Mouse (Mus musculus) thymus, postnatal 36 days (tissue): ENCODE data around the gene Etfbkmt.
"Not testable (repeated sequence)": the region's sequence is repeated elsewhere in the genome, so short reads cannot be mapped to it uniquely, and the experiment has no call there.

ENCODE experiments used
- DNase-seq, 2 experiments: peaks; one replicate each; pipeline ENCODE4 v3.0.0; 2022; ENCODE audit warnings: mixed read lengths in 2 of 2

Etfbkmt gene

DNA sequence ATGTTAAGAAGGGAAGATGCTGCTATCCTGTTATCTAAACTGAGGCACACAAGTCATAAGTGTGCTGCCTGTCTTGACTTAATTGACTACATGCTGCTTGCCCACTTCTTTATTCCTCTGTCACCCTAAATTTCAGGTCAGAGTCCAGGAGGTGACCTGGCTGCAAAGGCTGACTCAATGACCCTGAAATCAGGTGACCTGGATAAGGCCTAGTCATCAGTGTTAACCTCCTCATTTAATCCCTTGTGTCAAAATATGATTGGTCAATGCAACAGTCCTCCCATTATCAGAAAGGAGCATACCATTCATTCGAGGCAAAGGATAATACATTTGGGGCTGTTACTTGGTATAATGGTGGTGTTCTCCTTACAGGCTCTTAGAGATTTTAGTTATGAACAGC, at the start of gene Etfbkmt:
Gene Etfbkmt (plus strand): TSS at position 379 of the 400 bp plus-strand sequence.
- DNase-seq = no peak

DNA sequence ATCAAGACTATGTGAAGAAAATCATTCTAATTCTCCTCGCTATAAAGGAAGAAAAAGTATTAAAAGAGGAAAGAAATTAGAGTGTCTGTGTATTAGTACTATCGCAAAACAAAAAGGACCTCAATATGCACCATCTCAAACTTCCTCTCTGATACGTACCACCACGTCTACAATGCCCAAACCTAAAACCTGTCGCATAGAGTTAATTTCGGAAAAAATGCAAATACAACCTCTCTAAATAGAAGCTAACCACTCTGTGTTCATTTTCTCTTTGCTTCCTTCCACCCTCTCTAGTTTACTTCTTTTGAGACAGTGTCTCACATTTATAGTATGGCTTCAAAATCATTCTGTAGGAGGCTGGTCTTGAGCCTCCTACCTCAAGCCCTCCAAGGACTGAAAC, 47.2 kb upstream of the Etfbkmt start:
- no peak for DNase-seq

DNA sequence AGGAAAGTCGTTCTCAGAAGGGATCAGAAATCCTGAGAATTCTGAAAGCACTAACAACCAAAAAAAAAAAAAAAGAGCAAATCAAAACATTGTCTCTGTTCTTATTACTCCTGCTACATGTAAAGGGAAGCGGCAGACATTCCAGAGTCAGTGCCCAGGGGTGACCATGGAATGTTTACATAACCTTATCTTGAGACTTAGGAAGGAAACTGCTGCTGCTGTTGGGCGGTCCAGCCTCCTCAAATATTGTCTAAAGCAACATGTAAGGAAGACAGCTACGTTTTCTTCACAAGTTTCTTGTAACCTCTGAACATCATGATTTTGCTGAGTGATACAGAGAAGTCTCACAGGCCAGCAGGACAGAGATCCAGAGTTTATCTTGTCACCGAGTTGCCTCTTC, 46.2 kb upstream of the Etfbkmt start:
- no peak for DNase-seq

DNA sequence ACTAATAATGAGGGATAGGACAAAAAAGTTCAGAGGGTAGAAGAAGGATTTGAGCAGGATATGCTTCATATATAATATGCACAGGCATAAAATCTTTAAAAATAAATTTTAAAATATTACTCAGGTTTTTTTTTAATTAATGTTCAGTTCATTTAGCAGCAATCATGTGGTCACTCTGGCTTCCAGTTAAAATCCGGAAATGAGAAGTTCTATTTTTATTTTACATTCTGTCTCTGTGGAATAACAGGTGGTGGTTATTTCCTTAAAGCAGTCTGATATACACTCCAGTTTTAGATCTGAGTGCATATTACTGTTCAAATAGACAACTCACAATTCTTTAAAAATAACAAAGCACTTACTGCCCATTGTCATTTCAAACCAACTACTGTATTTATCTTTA, 45.1 kb upstream of the Etfbkmt start:
- DNase-seq = no peak

DNA sequence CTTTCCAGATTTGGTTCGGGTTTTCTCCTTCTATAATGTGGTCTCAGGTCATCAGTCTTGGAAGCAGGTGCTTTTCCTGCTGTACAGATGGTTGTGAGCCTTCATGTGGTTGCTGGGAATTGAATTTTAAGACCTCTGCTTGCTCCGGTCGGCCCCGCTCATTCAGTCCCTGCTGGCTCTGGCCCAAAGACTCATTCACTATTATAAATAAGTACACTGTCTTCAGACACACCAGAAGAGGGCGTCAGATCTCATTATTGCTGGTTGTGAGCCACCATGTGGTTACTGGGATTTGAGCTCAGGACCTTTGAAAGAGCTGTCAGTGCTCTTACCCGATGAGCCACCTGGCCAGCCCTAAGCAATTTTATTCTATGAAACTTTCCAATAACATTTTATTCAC, 44.3 kb upstream of the Etfbkmt start:
- no peak for DNase-seq

DNA sequence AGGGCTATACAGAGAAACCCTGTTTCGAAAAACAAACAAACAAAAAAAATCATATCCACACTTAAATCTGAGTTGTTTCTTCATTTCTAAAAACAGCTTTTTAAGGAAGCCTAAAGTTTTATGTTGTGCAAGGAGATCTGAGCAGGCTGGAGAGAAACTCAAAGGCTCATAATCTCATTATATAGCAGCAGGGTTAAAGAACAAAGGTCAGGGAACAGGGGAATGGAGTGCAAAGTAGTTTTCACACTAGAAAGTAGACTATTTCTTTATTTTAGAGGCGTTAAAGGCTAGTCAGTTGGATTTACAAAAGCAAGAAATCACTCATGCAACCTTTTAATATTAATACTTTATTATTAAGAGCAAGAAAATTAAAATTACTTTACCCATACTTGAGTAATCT, 43.4 kb upstream of the Etfbkmt start:
- no peak for DNase-seq

DNA sequence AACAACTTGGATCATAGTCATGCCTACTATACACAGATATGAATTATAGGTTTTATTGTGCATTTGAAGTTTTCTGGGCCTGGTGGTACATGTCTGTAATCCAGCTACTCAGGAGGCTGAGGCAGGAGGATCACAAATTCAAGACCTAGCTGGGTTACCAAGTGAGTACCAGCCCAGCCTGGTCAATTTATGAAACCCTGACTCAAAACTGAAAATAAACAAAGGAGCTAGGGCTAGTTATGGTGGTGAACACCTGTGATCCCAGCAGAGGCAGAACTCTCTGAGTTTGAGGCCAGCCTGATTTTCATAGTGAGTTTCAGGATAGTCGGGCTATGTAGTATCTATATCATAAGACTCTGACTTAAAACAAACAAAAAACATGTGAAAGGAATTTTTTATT, 42.4 kb upstream of the Etfbkmt start:
- DNase-seq = no peak

DNA sequence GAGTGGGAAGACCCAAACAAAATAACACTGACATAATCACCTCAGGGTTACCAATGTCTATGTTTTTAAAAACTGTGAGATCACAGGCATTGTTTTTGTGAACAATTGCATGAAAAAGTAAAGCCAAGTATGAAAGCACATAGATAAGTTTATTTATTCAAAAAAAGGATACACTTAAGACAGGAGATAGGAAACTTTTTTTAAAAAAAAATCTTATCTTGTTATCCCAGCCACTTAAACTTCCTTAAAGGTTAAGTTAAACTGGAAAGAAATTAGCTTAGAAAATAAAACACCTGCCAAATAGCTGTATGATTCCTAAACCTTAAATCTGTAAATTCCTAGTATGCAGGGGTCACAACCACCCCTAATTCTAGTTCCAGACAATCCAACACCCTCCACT, 40.7 kb upstream of the Etfbkmt start:
- no peak for DNase-seq

DNA sequence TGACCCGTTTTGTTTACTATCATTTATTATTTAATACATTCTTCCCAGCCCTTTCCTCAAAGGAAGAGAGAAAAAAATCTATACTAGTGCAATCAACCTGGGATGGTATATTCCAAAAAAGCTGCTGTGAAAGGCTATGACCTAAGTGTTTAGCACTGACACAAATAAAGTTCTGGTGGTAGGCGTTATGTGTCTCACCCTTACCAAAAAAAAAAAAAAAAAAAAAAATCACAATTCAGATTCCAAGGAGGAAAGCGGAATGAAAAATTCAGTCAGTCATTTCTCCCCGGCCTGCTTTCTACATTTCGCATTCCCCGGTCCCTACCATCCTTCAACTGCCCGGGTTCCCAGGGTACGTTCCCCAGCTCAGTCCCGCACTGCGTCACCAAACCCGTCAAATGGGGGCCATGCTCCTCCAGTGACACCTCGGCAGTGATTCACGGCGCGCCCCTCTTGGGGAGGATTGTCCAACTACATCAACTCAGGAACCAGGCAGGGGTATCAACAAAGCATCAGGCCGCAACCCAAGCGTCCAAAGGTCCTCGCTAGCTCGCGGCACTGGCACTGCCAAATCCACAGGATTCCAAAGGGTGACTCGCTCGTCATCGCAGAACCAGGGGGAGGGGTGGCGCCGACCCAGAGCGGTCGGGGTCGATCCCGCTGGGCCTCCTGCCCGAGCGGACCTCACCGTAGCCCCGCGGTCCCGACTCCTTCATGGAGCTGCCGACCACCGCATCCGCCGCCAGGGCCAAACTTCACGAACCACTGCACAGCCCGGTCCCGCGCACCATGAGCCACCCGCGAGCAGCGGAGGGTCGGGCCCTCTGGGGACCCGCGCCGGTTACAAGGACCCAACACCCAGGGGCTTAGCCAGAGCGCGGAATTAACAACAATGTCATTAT, 39.2 kb upstream of the Etfbkmt start:
- peak; percentile 4 to 11 for DNase-seq

DNA sequence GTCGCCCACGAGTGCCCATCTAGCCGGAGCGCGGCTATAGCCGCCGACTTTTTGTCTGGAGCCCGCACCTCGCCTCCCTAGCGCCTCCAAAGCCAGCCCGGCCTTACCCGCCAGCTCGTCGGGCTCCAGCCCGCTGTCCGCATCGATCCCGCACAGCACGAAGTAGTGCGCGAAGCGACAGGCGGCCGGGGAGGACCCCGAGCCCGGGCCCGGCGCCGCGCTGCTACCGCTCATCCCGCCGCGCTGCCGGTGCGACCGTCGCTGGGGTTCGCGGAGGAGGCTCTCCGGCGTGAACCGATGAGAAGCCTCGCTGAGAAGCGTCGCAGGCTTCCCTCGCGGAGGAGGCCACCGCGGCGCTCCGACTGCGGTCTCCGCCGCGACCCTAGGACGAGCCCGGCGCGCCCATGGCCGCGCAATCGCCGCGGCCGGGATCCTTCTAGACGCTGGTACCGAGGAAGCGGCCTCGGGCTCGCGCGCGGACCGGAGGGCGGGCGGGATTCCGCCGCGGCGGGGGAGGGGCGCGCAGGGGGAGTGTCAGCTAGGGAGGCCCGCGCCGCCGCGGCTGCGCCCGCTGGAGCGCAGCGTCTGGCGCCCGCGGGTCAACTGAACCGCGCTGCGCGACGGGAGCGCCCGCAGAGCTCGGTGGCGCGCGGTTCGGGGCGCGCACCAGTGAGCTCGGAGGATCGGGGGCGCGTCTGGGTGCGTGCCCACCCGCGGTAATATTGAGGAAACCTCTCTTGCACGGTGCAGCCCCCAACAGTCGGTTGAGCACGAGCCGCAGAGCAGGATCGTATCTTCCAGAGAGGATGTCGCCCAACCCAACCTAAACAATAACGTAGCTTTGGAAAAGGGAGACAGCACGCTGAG, 38.3 kb upstream of the Etfbkmt start, which contains the start of gene Dennd5b:
Gene Dennd5b (minus strand): TSS at position 605 of the 867 bp plus-strand sequence.
- DNase-seq = peak; percentile 40 to 50

DNA sequence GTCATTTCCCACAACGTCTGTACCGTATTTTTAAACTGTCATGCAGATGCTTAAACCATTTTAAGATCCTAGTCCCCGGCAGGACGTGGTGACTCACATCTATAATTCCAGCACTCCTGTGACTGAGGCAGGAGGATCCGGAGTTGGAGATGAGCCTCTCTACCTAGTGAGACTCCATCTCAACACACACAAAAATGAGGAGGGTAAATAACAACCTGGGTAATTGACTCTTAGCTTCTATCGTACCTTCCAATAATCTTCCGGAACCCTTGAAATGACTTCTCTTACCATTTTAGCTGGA, 37.8 kb upstream of the Etfbkmt start:
- no peak for DNase-seq

DNA sequence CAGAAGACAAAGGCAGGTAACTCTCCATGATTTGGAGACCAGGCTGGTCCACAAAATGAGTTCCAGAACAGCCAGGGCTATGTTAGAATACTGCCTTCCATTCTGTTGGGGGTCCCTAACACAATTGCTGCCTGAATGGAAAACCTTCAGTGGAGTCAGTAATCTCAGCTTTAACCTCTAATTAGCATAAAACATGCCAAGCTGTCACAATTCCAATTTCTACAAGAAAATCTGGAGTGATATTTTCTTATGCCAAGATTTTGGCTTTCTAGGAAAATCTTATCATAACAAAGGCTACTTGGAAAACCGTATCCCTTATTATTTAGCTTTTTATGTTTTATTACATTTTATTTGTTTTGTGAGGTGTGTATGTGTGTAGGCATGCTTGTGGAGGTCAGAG, 36.2 kb upstream of the Etfbkmt start:
- DNase-seq = no peak

DNA sequence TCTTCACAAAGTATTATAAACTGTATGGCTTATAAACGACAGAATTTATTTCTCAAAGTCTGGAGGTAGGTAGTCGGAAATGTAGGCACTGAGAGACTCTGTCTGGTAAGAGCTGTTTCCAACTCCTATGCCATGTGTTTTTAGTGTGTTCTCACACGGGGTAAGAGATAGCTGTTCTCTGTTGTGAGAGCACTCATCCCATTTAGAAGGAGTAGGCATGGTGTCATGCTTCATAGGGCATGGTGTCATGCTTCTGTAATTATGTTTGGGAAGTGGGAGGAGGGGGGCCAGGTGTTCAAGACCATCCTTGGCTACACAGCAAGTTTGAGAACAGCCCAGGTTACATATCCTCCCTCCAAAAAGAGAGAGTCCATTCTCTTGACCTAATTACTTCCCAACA, 32.0 kb upstream of the Etfbkmt start:
- no peak for DNase-seq

DNA sequence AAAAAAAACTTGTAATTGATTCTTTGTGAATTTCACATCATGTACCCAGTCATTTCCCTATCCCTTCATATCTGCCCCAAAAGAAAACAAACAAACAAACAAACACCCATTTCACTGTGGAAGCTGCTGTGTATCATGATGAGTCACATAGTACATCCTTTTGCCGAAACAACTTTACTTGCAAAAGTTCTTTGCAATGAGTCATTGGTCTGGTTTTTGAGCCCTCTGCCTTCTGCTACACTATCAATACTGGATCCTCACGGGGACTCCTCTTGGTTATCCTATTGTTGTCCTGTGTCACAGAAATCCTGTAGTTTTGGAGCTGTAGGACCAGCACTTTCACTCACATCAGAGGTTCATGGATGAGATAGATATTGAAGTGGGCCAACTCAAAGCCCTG, 30.7 kb upstream of the Etfbkmt start:
- no peak for DNase-seq

DNA sequence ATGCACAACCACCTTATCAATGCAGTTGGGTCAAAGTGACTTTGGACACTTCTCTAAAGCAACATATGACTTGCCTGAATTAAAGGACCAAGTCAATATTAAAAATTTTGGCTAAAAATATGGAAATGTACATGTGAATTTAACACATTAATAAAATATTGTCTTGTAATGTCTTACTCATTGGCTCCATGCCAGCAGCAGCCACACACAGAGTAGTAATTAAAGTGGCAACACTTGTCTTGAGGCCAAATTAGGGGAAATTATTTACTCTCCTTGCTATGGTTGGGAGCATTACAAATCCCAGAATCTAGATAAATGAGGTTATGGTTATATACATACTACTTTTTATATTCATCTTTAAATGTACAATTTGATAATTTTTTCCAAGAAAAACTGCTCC, 22.7 kb upstream of the Etfbkmt start:
- no peak for DNase-seq

DNA sequence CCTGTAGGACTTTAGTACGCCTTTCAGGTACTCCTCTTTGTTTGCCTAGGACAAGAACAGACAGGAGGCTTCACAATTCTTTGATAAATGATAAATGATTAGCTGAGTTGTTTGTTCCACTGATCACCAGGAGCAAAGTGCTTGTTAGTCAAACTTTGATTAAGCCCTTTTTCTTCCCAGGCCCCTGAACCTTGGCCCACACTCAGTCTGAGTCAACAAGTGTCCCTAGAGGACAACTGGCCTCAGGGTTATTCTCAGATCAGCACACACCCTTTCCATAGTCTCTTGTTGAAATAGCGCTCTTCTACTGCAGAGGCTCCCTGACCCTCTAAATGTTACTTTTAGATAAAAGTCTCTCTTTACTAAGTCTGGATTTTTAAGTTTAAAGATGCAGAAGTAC, 20.7 kb upstream of the Etfbkmt start:
- DNase-seq = no peak

DNA sequence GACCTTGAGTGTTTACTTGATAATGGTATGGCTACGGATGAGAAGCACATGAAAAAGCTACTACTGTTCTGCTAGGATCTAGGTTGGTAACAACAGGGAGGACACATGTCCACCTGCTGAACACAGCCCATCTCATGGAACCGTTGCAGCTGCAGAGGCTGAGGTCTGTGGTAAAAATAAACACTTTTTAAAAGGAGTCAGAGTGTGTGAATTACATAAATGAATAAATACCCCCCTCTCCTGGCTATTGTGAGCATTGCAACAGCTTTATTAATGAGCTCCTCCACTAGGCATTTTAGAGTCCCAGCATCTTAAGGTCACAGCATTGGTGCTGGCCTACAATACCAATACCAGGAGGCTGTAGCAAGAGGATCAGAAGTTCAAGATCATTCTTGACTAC, 19.8 kb upstream of the Etfbkmt start:
- DNase-seq = no peak

DNA sequence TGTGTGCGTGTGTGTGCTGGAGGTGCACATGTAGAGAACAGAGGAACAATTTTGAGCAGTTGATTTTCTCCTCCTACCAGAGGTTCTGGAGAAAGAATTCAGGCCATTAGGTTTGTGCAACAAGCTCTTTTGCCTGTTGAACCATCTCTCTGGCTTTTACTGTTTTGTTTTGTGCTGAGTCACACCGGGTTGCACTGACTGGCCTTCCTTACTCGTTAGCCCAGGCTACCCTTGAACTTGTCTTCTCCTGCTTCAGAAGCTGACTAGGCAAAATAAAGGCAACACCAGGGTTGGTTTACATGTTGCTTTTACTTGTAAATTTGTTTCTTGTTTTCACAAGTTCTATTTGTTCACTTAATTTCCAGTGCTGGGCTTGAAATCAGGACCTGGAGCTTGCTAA, 16.6 kb upstream of the Etfbkmt start:
- DNase-seq = no peak

DNA sequence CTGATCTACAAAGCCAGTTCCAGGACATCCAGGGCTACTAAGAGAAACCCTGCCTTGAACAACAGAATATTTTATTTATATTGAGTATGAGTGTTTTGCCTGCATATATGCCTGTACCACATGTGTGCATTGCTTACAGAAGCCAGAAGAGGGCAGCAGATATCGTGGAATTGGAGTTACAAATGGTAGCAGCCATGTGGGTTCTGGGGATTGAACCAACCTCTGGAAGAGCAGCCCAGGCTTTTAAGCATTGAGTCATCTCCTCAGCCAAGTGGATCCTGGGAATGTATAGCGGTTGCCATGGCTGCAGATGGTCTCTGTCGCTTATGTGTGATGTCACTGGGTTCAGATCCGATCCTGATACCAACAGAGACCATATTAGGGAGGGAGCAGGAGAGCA, 13.0 kb upstream of the Etfbkmt start:
- peak; percentile 37 to 43 for DNase-seq

DNA sequence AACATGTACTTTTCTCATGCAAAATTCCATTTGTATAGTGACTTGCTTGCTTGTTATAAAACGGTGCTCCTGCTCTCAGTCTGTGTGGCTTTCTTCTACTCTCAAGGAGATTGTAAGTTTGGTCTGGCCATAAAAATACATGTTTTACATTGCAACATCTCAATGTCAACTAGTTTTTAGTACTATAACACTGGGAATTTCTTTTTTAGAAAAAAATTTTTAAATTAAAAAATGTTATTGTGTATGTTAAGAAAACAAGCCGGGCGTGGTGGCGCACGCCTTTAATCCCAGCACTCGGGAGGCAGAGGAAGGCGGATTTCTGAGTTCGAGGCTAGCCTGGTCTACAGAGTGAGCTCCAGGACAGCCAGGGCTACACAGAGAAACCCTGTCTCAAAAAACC, 9.8 kb upstream of the Etfbkmt start, which contains the start of gene Gm10203:
Gene Gm10203 (plus strand): TSS at position 301 of the 400 bp plus-strand sequence.
- not testable (repeated sequence) for DNase-seq

DNA sequence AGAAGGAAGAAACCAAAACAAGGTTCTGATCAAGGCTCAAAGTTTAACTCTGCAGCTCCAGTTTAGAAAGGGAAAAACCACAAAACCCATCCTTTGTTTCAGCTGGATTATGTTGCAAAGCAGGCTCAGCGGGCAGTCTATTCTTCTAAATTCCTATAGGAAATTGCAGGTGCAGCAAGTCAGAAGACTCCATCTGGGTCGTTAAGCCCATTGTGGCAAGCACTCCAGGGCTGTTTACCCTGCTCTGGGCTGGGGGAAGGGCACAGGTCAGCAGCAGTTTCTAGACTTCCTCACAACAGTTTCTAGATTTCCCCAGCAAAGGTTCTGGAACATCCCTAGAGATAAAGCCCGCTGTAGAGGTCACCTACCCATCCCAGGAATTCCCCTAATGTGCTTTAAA, 8.5 kb upstream of the Etfbkmt start:
- DNase-seq = no peak

DNA sequence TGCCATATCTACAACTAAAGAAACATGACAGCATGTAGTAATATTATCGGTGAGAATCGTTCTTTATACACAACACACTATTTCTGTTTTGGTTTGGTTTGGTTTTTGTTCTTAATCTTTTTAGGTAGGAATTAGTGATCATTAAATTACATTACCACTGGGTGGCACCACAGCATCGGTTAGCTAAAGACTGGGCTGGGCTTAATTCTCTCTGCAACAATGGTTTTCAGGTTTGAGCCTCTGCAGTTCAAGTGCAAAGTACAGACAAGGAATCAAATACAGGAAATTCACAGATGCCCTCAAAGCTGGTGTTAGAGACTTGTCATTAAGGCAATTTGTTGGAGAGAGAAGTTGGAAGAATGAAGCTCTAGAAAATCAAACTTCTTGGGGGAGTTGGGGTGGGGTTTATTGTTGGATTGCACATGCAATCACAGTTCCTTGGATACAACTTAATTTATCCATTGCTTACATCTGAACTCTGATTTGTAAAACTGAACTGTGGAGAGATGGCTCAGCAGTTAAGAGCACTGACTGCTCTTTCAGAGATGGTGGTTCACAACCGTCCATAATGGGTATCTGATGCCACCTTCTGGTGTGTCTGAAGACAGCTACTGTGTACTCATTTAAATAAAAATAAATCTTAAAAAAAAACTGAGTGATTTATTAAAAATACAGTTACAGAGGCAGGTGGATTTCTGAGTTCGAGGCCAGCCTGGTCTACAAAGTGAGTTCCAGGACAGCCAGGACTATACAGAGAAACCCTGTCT, 7.2 kb upstream of the Etfbkmt start:
- peak in 1 of 2 experiments; percentile 15 for DNase-seq
